Mouse (Mus musculus) spleen, postnatal 36 days (tissue): ENCODE data around the gene Nos3.

Experiments
- DNase-seq, 2 experiments: peaks; one replicate each; pipeline ENCODE4 v3.0.0; 2022; ENCODE audit warnings: low spot score in 2 of 2, mixed read lengths in 1 of 2

Nos3 gene

GRCm38 (mm10) chr5:24399686-24400085 is 35.1 kb downstream of the Nos3 start:
- DNase-seq = no peak

DNA sequence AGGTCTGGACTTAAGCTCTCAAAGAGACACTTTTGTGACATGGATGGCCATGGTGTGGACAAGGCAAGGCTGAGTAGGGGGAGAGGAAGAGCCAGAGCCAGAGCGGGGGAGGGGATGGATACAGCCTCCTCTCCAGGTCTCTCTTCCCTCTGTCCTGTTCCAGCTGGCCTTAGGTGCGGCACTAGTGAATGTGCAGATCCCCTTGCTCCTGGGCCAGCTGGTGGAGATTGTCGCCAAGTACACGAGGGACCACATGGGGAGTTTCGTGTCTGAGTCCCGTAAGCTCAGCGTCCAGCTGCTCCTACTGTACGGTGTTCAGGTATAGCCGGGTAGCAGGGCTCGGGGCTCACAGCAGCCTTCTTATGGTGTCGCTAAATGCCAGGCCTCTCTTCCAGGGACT is 35.8 kb downstream of the Nos3 start:
- DNase-seq = no peak

- DNase-seq = no peak
Measured at GRCm38 (mm10) chr5:24400911-24401605, 36.4 kb downstream of the Nos3 start.

DNA sequence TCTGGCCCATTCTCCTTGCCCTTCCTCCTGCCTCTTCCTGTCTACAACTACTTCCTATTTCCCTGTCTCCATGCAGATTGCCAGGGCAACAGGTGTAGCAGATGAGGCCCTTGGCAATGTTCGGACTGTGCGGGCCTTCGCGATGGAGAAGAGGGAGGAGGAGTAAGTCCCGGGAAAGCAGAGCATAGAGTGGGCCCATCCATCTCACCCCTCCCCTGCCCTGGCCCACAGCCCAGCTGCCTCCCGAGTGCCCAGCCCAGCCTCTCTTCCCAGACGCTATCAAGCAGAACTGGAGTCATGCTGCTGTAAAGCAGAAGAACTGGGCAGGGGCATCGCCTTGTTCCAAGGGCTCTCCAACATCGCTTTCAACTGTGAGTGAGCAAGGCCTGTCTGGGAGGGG is 37.4 kb downstream of the Nos3 start:
- no peak for DNase-seq

GRCm38 (mm10) chr5:24404594-24405360 is 40.2 kb downstream of the Nos3 start:
- DNase-seq = no peak

GRCm38 (mm10) chr5:24405389-24405876 is 40.8 kb downstream of the Nos3 start:
- no peak for DNase-seq

DNA sequence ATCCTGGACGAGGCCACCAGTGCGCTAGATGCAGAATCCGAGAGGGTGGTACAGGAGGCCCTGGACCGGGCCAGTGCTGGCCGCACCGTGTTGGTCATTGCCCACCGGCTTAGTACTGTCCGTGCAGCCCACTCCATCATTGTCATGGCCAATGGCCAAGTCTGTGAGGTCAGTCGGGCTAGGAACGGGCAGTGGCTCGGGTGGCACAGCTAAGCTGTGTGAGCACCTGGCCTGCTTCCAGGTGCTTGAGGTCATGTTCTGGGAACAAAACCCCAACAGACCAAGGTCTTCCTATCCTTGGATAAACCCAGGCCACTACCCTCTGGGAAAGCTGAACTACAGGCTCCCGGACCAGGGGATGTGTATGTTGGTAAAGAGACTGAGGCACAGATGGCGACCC is 44.0 kb downstream of the Nos3 start:
- no peak for DNase-seq

- DNase-seq = no peak
Measured at GRCm38 (mm10) chr5:24409466-24409865, 44.9 kb downstream of the Nos3 start.

DNA sequence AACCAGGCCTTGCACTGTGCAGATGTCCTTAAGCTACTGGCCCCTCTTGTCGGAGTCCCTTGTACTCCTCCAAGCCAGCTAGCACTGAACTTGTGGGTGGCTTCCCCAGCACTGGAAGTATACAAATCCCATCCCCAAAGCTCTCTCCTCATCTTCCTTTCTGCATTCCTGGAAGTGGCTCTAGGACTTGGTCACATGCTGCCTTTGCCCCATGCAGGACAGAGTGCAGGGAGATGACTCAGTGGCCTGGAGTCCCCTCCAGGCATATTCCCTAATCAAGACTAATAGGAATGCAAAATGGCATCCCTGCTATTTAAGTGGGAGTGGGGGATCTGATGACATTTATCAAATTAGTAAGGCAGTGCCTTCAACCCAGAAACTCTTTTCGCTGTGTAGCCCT is 47.5 kb downstream of the Nos3 start:
- DNase-seq = no peak

- DNase-seq = no peak
Measured at GRCm38 (mm10) chr5:24413042-24413693, 48.6 kb downstream of the Nos3 start, which contains the start of gene Asic3. Gene Asic3 (plus strand): TSS chr5:24413392.

DNA sequence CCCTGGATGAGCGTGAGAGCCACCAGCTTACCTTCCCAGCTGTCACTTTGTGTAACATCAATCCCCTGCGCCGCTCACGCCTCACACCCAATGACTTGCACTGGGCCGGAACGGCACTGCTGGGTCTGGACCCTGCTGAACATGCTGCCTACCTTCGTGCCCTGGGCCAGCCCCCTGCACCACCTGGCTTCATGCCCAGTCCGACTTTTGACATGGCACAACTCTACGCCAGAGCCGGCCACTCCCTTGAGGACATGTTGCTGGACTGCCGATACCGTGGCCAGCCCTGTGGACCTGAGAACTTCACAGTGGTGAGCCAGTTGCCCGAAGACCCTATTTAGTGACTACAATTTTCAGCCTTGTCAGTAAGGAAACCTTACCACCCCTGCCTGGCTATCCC is 49.3 kb downstream of the Nos3 start:
- no peak for DNase-seq

GRCm38 (mm10) chr5:24416222-24416736 is 51.7 kb downstream of the Nos3 start:
- DNase-seq = peak; percentile 60 to 62

DNA sequence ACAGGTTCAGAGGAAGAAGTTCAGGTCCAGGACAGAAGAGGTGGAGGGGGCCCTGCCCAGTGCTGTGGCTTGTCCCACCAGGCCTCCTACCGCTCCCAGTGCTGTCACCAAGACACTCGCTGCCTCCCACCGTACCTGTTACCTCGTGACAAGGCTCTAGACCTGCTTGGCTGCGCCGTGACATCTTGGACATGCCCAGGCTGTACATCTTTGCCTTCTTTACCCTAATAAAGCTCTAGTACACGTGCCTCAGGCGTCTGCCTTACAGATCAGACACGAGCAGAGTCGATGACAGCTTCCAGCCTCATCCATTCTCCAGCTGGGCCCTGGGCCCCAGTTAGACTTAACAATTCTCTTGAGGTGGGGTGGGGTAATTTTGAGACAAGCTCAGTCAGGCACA is 53.0 kb downstream of the Nos3 start:
- no peak for DNase-seq

DNA sequence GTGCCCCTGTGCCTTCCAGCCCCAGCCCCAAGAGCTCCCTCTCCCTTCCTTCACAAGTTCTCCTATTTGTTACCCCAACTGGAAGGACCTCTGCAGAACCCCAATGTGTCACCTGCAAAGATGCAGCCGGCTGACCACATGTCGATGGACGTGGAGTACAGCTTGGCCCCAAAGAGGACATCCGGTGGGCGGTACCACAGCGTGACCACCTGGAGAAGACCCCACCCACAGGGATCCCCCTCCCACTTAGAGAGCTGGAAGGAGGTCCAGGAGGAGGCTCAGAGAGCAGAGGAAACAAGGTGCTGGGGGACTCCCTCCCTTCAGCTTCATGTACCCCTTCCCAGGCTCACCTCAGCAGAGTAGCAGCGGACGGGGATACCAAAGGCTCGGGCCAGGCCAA is 55.8 kb downstream of the Nos3 start:
- no peak for DNase-seq

GRCm38 (mm10) chr5:24423129-24424003 is 58.8 kb downstream of the Nos3 start, which contains the start of the genes Cdk5 and Slc4a2:
Gene Cdk5 (minus strand): TSS chr5:24423530.
Gene Slc4a2 (plus strand): TSS chr5:24423837.
- DNase-seq = peak; percentile 98

- DNase-seq = peak; percentile 22 to 43
Measured at GRCm38 (mm10) chr5:24424004-24424781, 59.6 kb downstream of the Nos3 start.

DNA sequence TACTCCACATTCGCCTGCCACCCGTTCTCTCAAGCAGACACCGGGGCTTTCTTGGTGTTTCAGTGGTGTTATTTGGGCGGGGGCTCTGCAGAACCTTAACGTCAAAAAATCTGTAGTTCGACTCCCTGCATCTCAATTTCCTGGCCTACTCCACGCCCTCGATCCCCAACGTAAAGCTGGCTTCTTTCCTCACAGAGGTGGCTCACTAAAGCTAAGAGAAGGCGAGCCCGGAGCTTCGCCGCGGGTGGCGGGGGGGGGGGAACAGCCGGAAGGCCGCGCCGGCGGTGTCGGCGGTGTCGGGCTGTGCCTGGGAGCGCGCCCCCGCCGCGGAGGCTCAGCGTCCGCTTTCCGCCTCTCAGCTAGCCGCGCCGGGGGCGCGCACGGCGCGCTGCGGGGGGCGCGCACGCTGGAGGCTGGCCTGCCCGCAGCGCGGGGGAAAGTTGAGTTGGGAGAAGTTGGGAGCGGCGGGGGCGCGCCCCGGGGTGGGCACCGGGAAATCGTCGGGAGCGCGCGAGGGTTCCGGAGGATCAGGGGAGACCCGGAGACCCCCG is 60.3 kb downstream of the Nos3 start:
- peak; percentile 80 to 84 for DNase-seq

DNA sequence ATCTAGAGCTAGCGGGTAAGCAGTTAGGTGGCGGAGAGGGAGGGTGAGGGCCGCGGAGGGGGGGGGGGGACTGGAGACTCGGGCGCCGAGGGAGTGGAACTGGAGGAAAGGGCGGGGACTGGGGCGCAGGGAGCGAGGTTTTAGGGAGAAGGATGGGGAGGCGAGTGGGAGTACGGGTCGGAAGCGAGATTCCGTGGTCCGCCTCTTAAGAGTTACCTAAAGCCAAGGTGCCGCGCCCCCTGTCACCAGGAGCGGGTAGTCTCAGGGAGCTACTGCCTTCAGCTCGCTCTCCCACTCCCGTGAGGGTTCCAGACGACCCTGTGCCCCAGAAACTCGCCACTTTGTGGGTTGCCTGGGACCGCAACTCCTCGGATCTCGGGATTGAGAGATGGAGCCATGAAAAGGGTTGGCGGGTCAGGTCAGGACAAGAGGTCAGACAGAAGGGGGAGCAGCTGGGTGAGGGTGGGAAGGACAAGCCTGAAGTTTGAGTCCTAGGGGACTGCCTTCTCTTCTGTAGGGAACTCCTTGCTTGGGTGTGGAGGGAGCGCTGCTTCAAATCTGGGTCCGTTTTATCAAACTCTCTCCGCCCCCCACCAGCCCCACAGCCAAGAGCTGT is 60.9 kb downstream of the Nos3 start:
- peak; percentile 52 to 64 for DNase-seq

DNA sequence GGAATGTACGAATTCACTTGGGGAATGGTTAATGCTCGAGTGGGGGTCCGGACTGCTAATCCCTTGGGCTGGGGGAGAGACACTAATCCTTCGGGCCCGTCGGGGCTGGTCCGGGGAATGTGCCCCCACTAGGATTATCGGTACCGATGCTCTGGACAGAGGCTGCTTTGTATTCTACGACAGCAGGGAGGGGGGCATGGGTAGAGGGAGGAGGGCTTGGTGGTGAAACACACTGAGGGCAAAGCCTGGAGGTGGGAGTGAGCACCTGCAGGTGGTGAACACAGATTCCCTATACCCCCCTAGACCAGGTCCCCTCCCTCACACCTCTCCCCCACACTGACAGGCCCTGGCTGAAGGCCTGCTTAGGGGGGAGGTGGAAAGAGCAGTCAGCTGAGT is 61.4 kb downstream of the Nos3 start:
- DNase-seq = no peak
